Mouse (Mus musculus): Measurements from ENCODE around the gene Cntrl. TPM values are rescaled to one million over a fixed set of nuclear protein-coding genes. Genes with fewer than 3 reads are reported as not detected.

Cntrl gene
- total and polyA plus RNA-seq, 3 experiments: 13.7 to 93.5 (median 70.5) TPM

DNA sequence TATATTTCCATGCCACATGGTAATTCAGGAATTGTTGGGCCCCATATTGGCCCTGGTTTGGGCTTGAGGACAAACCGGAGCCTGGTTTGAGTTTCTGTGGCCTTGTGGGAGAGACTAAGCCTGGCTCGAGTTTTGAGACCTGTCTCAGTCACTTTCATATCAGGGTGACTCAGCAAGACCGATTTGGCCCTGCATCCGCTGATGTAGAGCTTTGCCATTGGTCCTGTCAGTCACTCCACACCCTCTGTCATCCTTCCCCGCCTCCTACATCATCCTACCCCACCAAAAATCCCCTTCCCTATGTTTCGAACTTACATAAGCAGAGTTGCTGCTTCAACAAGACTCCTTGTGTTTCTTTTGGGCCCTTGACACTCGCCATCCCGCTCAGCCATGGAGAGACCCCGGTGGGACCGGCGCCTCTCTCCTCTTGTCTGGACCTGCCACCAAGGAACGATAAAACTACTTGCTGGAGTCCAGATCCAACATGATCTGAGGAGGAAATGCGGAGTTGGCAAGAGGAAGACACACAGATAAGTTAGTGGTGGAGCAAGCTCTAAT is 42.7 kb upstream of the Cntrl start:
- no peaks in the 10 kb centered on the region for H3K36me3 ChIP-seq (replicated peaks)
- no peaks in the 10 kb centered on the region for H3K9me3 ChIP-seq (replicated peaks)
- ATAC-seq (ENCODE audit: extremely low read depth, insufficient number of reproducible peaks, low FRiP score, poor library complexity, severe bottlenecking): no peak
- no peak for DNase-seq (ENCODE audit: low spot score)
- H3K4me3 ChIP-seq (ENCODE audit: low read depth, low read length): no peak overlapping the region
- peaks cover 19% of the 10 kb centered on the region for H3K27me3 ChIP-seq (ENCODE audit: insufficient read depth, low read length)
- H3K4me1 ChIP-seq (ENCODE audit: insufficient read depth, low read depth, low read length): no peaks in the 10 kb centered on the region
- no peak for TF ChIP-seq CTCF (IDR thresholded peaks at IDR 0.05; ENCODE audit: low read depth, low read length)
- no peak for TF ChIP-seq GATA1 (IDR thresholded peaks at IDR 0.05; ENCODE audit: borderline replicate concordance, low read length)
- TF ChIP-seq GATA2 (IDR thresholded peaks at IDR 0.05; ENCODE audit: borderline replicate concordance, low read depth, low read length): no peak
- TF ChIP-seq POLR2AphosphoS5 (IDR thresholded peaks at IDR 0.05; ENCODE audit: insufficient replicate concordance, low read depth, low read length): no peak
- no peak for TF ChIP-seq TAL1 (conservative IDR thresholded peaks at IDR 0.05; ENCODE audit: low read depth, low read length)

DNA sequence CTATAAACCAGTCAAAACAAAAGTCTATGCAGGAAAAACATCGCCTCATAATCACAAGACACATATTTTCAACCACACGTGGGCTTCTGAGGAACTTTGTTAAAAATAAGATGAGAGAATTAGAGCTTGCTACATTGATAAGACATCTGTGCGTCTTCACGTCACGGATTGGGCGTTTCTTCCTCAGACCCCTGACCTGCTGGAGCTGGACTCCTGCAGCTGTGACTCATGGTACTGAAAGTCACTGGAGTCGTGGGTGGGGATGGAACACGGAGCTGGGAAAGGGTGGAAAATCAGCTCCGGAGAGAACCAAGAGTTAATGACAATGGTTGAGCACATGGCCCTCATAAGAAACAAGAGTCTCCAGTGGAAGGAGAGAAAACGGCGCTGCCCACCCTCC is 42.2 kb upstream of the Cntrl start:
- peaks cover 19% of the 10 kb centered on the region for H3K27me3 ChIP-seq (ENCODE audit: insufficient read depth, low read length)
- no peak for DNase-seq (ENCODE audit: low spot score)
- no peaks in the 10 kb centered on the region for H3K4me1 ChIP-seq (ENCODE audit: insufficient read depth, low read depth, low read length)
- H3K36me3 ChIP-seq (replicated peaks): no peaks in the 10 kb centered on the region
- TF ChIP-seq POLR2AphosphoS5 (IDR thresholded peaks at IDR 0.05; ENCODE audit: insufficient replicate concordance, low read depth, low read length) (no peak), TAL1 (conservative IDR thresholded peaks at IDR 0.05; ENCODE audit: low read depth, low read length) (no peak), CTCF (IDR thresholded peaks at IDR 0.05; ENCODE audit: low read depth, low read length) (no peak), GATA2 (IDR thresholded peaks at IDR 0.05; ENCODE audit: borderline replicate concordance, low read depth, low read length) (no peak), GATA1 (IDR thresholded peaks at IDR 0.05; ENCODE audit: borderline replicate concordance, low read length) (no peak)
- no peak overlapping the region for H3K4me3 ChIP-seq (ENCODE audit: low read depth, low read length)
- H3K9me3 ChIP-seq (replicated peaks): no peaks in the 10 kb centered on the region
- ATAC-seq (ENCODE audit: extremely low read depth, insufficient number of reproducible peaks, low FRiP score, poor library complexity, severe bottlenecking): no peak

DNA sequence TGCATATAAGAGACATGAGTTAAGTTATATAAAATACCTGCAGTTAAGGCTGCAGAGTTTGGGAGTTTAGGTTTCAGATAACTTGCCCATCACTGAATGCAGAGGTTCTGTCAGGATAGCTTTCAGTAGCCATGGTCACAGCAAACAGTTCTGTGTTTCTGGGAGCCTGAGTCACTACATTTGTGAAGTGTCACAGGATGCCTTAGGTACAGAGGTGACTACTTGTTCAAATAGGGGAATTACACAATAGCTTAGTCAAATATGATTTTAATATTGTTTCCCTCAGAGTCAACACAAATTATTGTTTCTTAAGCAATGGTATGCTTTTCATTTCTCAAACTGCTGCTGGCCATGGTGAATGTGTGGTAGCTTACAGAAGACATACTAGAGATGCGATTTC is 40.2 kb upstream of the Cntrl start:
- TF ChIP-seq POLR2AphosphoS5 (IDR thresholded peaks at IDR 0.05; ENCODE audit: insufficient replicate concordance, low read depth, low read length): no peak
- TF ChIP-seq GATA1 (IDR thresholded peaks at IDR 0.05; ENCODE audit: borderline replicate concordance, low read length): no peak
- TF ChIP-seq TAL1 (conservative IDR thresholded peaks at IDR 0.05; ENCODE audit: low read depth, low read length): no peak
- no peak for TF ChIP-seq GATA2 (IDR thresholded peaks at IDR 0.05; ENCODE audit: borderline replicate concordance, low read depth, low read length)
- TF ChIP-seq CTCF (IDR thresholded peaks at IDR 0.05; ENCODE audit: low read depth, low read length): no peak
- H3K4me3 ChIP-seq (ENCODE audit: low read depth, low read length): no peak overlapping the region
- ATAC-seq (ENCODE audit: extremely low read depth, insufficient number of reproducible peaks, low FRiP score, poor library complexity, severe bottlenecking) (no peak), DNase-seq (ENCODE audit: low spot score) (no peak)
- no peaks in the 10 kb centered on the region for H3K9me3 ChIP-seq (replicated peaks)
- H3K36me3 ChIP-seq (replicated peaks): no peaks in the 10 kb centered on the region
- peaks cover 19% of the 10 kb centered on the region for H3K27me3 ChIP-seq (ENCODE audit: insufficient read depth, low read length)
- no peaks in the 10 kb centered on the region for H3K4me1 ChIP-seq (ENCODE audit: insufficient read depth, low read depth, low read length)

GRCm38 (mm10) chr2:35070275-35070674 is 39.0 kb upstream of the Cntrl start:
- no peaks in the 10 kb centered on the region for H3K9me3 ChIP-seq (replicated peaks)
- no peaks in the 10 kb centered on the region for H3K4me1 ChIP-seq (ENCODE audit: insufficient read depth, low read depth, low read length)
- peaks cover 19% of the 10 kb centered on the region for H3K27me3 ChIP-seq (ENCODE audit: insufficient read depth, low read length)
- H3K36me3 ChIP-seq (replicated peaks): no peaks in the 10 kb centered on the region
- H3K4me3 ChIP-seq (ENCODE audit: low read depth, low read length): no peak overlapping the region
- TF ChIP-seq CTCF (IDR thresholded peaks at IDR 0.05; ENCODE audit: low read depth, low read length) (no peak), TAL1 (conservative IDR thresholded peaks at IDR 0.05; ENCODE audit: low read depth, low read length) (no peak), POLR2AphosphoS5 (IDR thresholded peaks at IDR 0.05; ENCODE audit: insufficient replicate concordance, low read depth, low read length) (no peak), GATA1 (IDR thresholded peaks at IDR 0.05; ENCODE audit: borderline replicate concordance, low read length) (no peak), GATA2 (IDR thresholded peaks at IDR 0.05; ENCODE audit: borderline replicate concordance, low read depth, low read length) (no peak)
- no peak for ATAC-seq (ENCODE audit: extremely low read depth, insufficient number of reproducible peaks, low FRiP score, poor library complexity, severe bottlenecking)
- DNase-seq (ENCODE audit: low spot score): no peak

- no peaks in the 10 kb centered on the region for H3K4me1 ChIP-seq (ENCODE audit: insufficient read depth, low read depth, low read length)
- H3K4me3 ChIP-seq (ENCODE audit: low read depth, low read length): no peak overlapping the region
- ATAC-seq (ENCODE audit: extremely low read depth, insufficient number of reproducible peaks, low FRiP score, poor library complexity, severe bottlenecking): no peak
- H3K27me3 ChIP-seq (ENCODE audit: insufficient read depth, low read length): peaks cover 19% of the 10 kb centered on the region
- DNase-seq (ENCODE audit: low spot score): no peak
- H3K36me3 ChIP-seq (replicated peaks): no peaks in the 10 kb centered on the region
- no peak for TF ChIP-seq GATA2 (IDR thresholded peaks at IDR 0.05; ENCODE audit: borderline replicate concordance, low read depth, low read length)
- no peak for TF ChIP-seq GATA1 (IDR thresholded peaks at IDR 0.05; ENCODE audit: borderline replicate concordance, low read length)
- no peak for TF ChIP-seq POLR2AphosphoS5 (IDR thresholded peaks at IDR 0.05; ENCODE audit: insufficient replicate concordance, low read depth, low read length)
- TF ChIP-seq TAL1 (conservative IDR thresholded peaks at IDR 0.05; ENCODE audit: low read depth, low read length): no peak
- no peak for TF ChIP-seq CTCF (IDR thresholded peaks at IDR 0.05; ENCODE audit: low read depth, low read length)
- no peaks in the 10 kb centered on the region for H3K9me3 ChIP-seq (replicated peaks)
Observed at GRCm38 (mm10) chr2:35072547-35072946, 36.7 kb upstream of the Cntrl start.

DNA sequence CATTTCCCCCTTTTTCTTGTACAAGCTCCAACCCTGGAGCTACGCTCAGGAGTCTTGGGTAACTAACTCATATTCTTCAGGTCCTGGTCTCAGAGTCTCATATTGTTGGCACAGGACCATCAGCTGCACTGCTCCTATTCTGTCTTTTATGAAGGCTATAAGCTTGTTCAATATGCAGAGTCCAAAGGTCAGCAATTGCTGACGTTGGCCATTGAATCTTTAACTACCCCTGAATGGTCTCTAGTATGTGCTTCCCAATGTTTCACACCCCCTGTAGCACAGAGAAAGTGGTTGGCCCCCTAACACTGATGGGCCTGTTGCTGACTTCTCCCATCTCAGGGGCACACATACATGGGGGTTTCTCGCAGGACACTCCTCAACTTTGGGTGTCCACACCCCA is 35.0 kb upstream of the Cntrl start:
- peaks cover 19% of the 10 kb centered on the region for H3K27me3 ChIP-seq (ENCODE audit: insufficient read depth, low read length)
- DNase-seq (ENCODE audit: low spot score): no peak
- no peak for TF ChIP-seq GATA1 (IDR thresholded peaks at IDR 0.05; ENCODE audit: borderline replicate concordance, low read length)
- no peak for TF ChIP-seq CTCF (IDR thresholded peaks at IDR 0.05; ENCODE audit: low read depth, low read length)
- TF ChIP-seq GATA2 (IDR thresholded peaks at IDR 0.05; ENCODE audit: borderline replicate concordance, low read depth, low read length): no peak
- no peak for TF ChIP-seq POLR2AphosphoS5 (IDR thresholded peaks at IDR 0.05; ENCODE audit: insufficient replicate concordance, low read depth, low read length)
- TF ChIP-seq TAL1 (conservative IDR thresholded peaks at IDR 0.05; ENCODE audit: low read depth, low read length): no peak
- no peaks in the 10 kb centered on the region for H3K4me1 ChIP-seq (ENCODE audit: insufficient read depth, low read depth, low read length)
- H3K9me3 ChIP-seq (replicated peaks): no peaks in the 10 kb centered on the region
- no peak overlapping the region for H3K4me3 ChIP-seq (ENCODE audit: low read depth, low read length)
- no peaks in the 10 kb centered on the region for H3K36me3 ChIP-seq (replicated peaks)
- ATAC-seq (ENCODE audit: extremely low read depth, insufficient number of reproducible peaks, low FRiP score, poor library complexity, severe bottlenecking): no peak

All from G1E (cell line).